Mouse (Mus musculus): Measurements from ENCODE around the gene Gm10309. TPM values are rescaled to one million over a fixed set of nuclear protein-coding genes. Genes with fewer than 3 reads are reported as not detected.

Gene Gm10309
- 0.54 TPM for polyA plus RNA-seq (2017; shearing (Covaris generic))

GRCm38 (mm10) chr17:86505183-86505631, at the start of gene Gm10309:
Gene Gm10309, minus strand, starts transcription at chr17:86505232.

Other genes starting within 250 kb of the Gm10309 start
- 0.57 TPM for gene Epas1, start 248.5 kb upstream of the Gm10309 start, polyA plus RNA-seq (2017; shearing (Covaris generic))